Mouse (Mus musculus) testis, postnatal 14 days (tissue): ENCODE data around the gene Gpr179.
"Not testable (repeated sequence)": the region's sequence is repeated elsewhere in the genome, so short reads cannot be mapped to it uniquely, and the experiment has no call there.

ENCODE experiments used
- DNase-seq: peaks from one replicate; pipeline ENCODE4 v3.0.0; 2021; ENCODE audit warnings: low spot score

The Gpr179 gene

GRCm38 (mm10) chr11:97321197-97321596, 30.7 kb downstream of the Gpr179 start:
- no peak for DNase-seq

GRCm38 (mm10) chr11:97315504-97316503, 36.1 kb downstream of the Gpr179 start, which contains the start of gene Mrpl45:
Gene Mrpl45, plus strand, starts transcription at chr11:97315716.
- DNase-seq: peak; percentile 98

- no peak for DNase-seq
These were observed 37.0 kb downstream of the Gpr179 start for GRCm38 (mm10) chr11:97314751-97315503.

- DNase-seq: no peak
These were observed 37.8 kb downstream of the Gpr179 start for GRCm38 (mm10) chr11:97314110-97314509.

- not testable (repeated sequence) for DNase-seq
These were observed 39.0 kb downstream of the Gpr179 start for GRCm38 (mm10) chr11:97312871-97313270.

- no peak for DNase-seq
These were observed 40.8 kb downstream of the Gpr179 start for GRCm38 (mm10) chr11:97310895-97311631.

GRCm38 (mm10) chr11:97309911-97310571, 41.8 kb downstream of the Gpr179 start:
- DNase-seq: peak; percentile 70

- DNase-seq: peak; percentile 58
These were observed 42.4 kb downstream of the Gpr179 start for GRCm38 (mm10) chr11:97309451-97309836.

- no peak for DNase-seq
These were observed 42.9 kb downstream of the Gpr179 start for GRCm38 (mm10) chr11:97308806-97309450.

GRCm38 (mm10) chr11:97307294-97308069, 44.4 kb downstream of the Gpr179 start:
- no peak for DNase-seq

GRCm38 (mm10) chr11:97304631-97305030, 47.2 kb downstream of the Gpr179 start:
- DNase-seq: no peak

- peak; percentile 54 for DNase-seq
These were observed 49.6 kb downstream of the Gpr179 start for GRCm38 (mm10) chr11:97302231-97302781.

GRCm38 (mm10) chr11:97301406-97301805, 50.5 kb downstream of the Gpr179 start:
- no peak for DNase-seq

GRCm38 (mm10) chr11:97299939-97300338, 51.9 kb downstream of the Gpr179 start:
- DNase-seq: no peak

GRCm38 (mm10) chr11:97296542-97296941, 55.3 kb downstream of the Gpr179 start:
- no peak for DNase-seq

- no peak for DNase-seq
These were observed 59.1 kb downstream of the Gpr179 start for GRCm38 (mm10) chr11:97292731-97293130.

GRCm38 (mm10) chr11:97289276-97290230, 62.3 kb downstream of the Gpr179 start:
- DNase-seq: no peak

GRCm38 (mm10) chr11:97287643-97288042, 64.2 kb downstream of the Gpr179 start:
- DNase-seq: no peak

- DNase-seq: no peak
These were observed 64.9 kb downstream of the Gpr179 start for GRCm38 (mm10) chr11:97286973-97287372.
